ENCODE assay signal across 8 mouse cellular contexts in genomic region chr3:101601003-101601525, GRCm38 (mm10). TPM values are rescaled to one million over a fixed set of nuclear protein-coding genes. Genes with fewer than 3 reads are reported as not detected.
DNase-seq lines count a peak whose midpoint lies in the region; ATAC-seq and TF ChIP-seq lines count a peak whose summit lies in the region.

No protein-coding gene starts in this region.

- H3K27me3 ChIP-seq in lung, embryonic 14.5 days (ENCODE audit: insufficient read depth, low read length) = no peaks in the 10 kb centered on the region
- peaks cover 6% of the 10 kb centered on the region; the same call in 1 of the 2 replicates for H3K27me3 ChIP-seq in forebrain, embryonic 13.5 days
- peaks cover 5% of the 10 kb centered on the region; the same call in 1 of the 2 replicates for H3K27me3 ChIP-seq in limb, embryonic 14.5 days (ENCODE audit: control insufficient read depth, insufficient read depth, low read length)
- no peaks in the 10 kb centered on the region for H3K27me3 ChIP-seq in stomach, embryonic 15.5 days (replicated peaks)

- H3K36me3 ChIP-seq in lung, embryonic 14.5 days (ENCODE audit: insufficient read depth) = 0 out of 2 replicates have a peak, but pooled peaks cover 2% of the 10 kb centered on the region
- H3K36me3 ChIP-seq in forebrain, embryonic 13.5 days (ENCODE audit: poor library complexity, severe bottlenecking) = no peaks in the 10 kb centered on the region
- H3K36me3 ChIP-seq in limb, embryonic 14.5 days (ENCODE audit: control insufficient read depth, insufficient read depth, low read length) = no peaks in the 10 kb centered on the region; the same call in 1 of the 2 replicates
- H3K36me3 ChIP-seq in stomach, embryonic 15.5 days = no peaks in the 10 kb centered on the region

- H3K4me2 ChIP-seq in lung, embryonic 14.5 days = peak overlapping the region; percentile 87; the same call in 1 of the 2 replicates
- H3K4me2 ChIP-seq in forebrain, embryonic 13.5 days = peak overlapping the region; percentile 46
- H3K4me2 ChIP-seq in limb, embryonic 14.5 days (replicated peaks; ENCODE audit: low read depth, low read length, severe bottlenecking) = peak overlapping the region; percentile 13
- peak overlapping the region; percentile 74 for H3K4me2 ChIP-seq in stomach, embryonic 15.5 days

- H3K9ac ChIP-seq in lung, embryonic 14.5 days = peak overlapping the region; percentile 35; the same call in 1 of the 2 replicates
- H3K9ac ChIP-seq in forebrain, embryonic 13.5 days = peak overlapping the region; percentile 18; the same call in 1 of the 2 replicates
- no peak overlapping the region; the same call in 1 of the 2 replicates for H3K9ac ChIP-seq in limb, embryonic 14.5 days (ENCODE audit: low read depth, low read length, severe bottlenecking)
- H3K9ac ChIP-seq in stomach, embryonic 15.5 days = 0 out of 2 replicates have a peak overlapping the region, but pooled peaks have one; percentile 5

- peak overlapping the region; percentile 2; the same call in 1 of the 2 replicates for H3K4me3 ChIP-seq in lung, embryonic 14.5 days (ENCODE audit: low read depth, low read length)
- H3K4me3 ChIP-seq in lung, adult 2 months (replicated peaks; ENCODE audit: extremely low read depth, low read depth, low read length) = no peak overlapping the region
- no peak overlapping the region for H3K4me3 ChIP-seq in forebrain, embryonic 13.5 days
- H3K4me3 ChIP-seq in limb, embryonic 14.5 days (replicated peaks; ENCODE audit: low read length) = no peak overlapping the region
- H3K4me3 ChIP-seq in stomach, embryonic 15.5 days (replicated peaks) = no peak overlapping the region

- ATAC-seq in lung, embryonic 14.5 days (ENCODE audit: insufficient read depth) = no peak
- no peak for ATAC-seq in forebrain, embryonic 13.5 days
- ATAC-seq in limb, embryonic 14.5 days (ENCODE audit: low FRiP score, low read depth) = no peak
- no peak for ATAC-seq in stomach, embryonic 15.5 days (ENCODE audit: insufficient read depth, low FRiP score, low read depth)

- peaks cover 57% of the 10 kb centered on the region for H3K4me1 ChIP-seq in lung, embryonic 14.5 days (ENCODE audit: insufficient read depth)
- peaks cover 40% of the 10 kb centered on the region for H3K4me1 ChIP-seq in lung, adult 2 months (ENCODE audit: control insufficient read depth, insufficient read depth, low read length)
- H3K4me1 ChIP-seq in forebrain, embryonic 13.5 days = peaks cover 84% of the 10 kb centered on the region
- H3K4me1 ChIP-seq in limb, embryonic 14.5 days (ENCODE audit: control insufficient read depth, insufficient read depth, low read length) = peaks cover 77% of the 10 kb centered on the region
- peaks cover 52% of the 10 kb centered on the region for H3K4me1 ChIP-seq in stomach, embryonic 15.5 days

- H3K27ac ChIP-seq in lung, embryonic 14.5 days (ENCODE audit: low read depth) = peak overlapping the region; percentile 50; the same call in 1 of the 2 replicates
- H3K27ac ChIP-seq in forebrain, embryonic 13.5 days = peak overlapping the region; percentile 12; the same call in 1 of the 2 replicates
- H3K27ac ChIP-seq in limb, embryonic 14.5 days (replicated peaks; ENCODE audit: low read depth, low read length) = 0 out of 2 replicates have a peak overlapping the region, but pooled peaks have one; percentile 1
- peak overlapping the region; percentile 71 for H3K27ac ChIP-seq in stomach, embryonic 15.5 days

- no peak for TF ChIP-seq POLR2A in lung, adult 2 months (IDR thresholded peaks at IDR 0.05; ENCODE audit: borderline replicate concordance, extremely low read depth, low read depth, low read length)
- TF ChIP-seq POLR2A in limb, embryonic 14.5 days (IDR thresholded peaks at IDR 0.05; ENCODE audit: borderline replicate concordance, extremely low read depth, insufficient read depth, insufficient read length) = no peak

- H3K9me3 ChIP-seq in lung, embryonic 14.5 days (ENCODE audit: low read depth, low read length) = no peaks in the 10 kb centered on the region
- no peaks in the 10 kb centered on the region for H3K9me3 ChIP-seq in forebrain, embryonic 13.5 days (replicated peaks)
- no peaks in the 10 kb centered on the region for H3K9me3 ChIP-seq in limb, embryonic 14.5 days (ENCODE audit: control insufficient read depth, low read length)
- no peaks in the 10 kb centered on the region for H3K9me3 ChIP-seq in stomach, embryonic 15.5 days

- 42% methylated on average over 8 of the region's 8 CpGs for WGBS in lung, embryonic 14.5 days
- WGBS in lung, adult 2 months = 38% methylated on average over 8 of the region's 8 CpGs
- 50% methylated on average over 8 of the region's 8 CpGs for WGBS in forebrain, embryonic 13.5 days
- WGBS in limb, embryonic 14.5 days = 46% methylated on average over 8 of the region's 8 CpGs
- 48% methylated on average over 8 of the region's 8 CpGs for WGBS in stomach, embryonic 15.5 days

- TF ChIP-seq CTCF in lung, embryonic 14.5 days (IDR thresholded peaks at IDR 0.05; ENCODE audit: low read depth) = no peak
- no peak for TF ChIP-seq CTCF in lung, adult 2 months (IDR thresholded peaks at IDR 0.05; ENCODE audit: insufficient read depth, low read length)

- peak; percentile 26 for DNase-seq in lung, embryonic 14.5 days
- no peak for DNase-seq in lung, adult 2 months
- no peak for DNase-seq in limb, embryonic 14.5 days (ENCODE audit: low spot score)
- no peak for DNase-seq in retina, embryonic 14.5 days (ENCODE audit: low spot score)
- no peak for DNase-seq in yolk sac, embryonic 10.5 days (ENCODE audit: low spot score)
- no peak for DNase-seq in frontal cortex, postnatal 25 days (ENCODE audit: low spot score in 2 of 2)

RNA-seq across cellular contexts. Expression of gene Atp1a1, which starts 3.4 kb away (rescaled TPM):
- polyA plus RNA-seq in lung, embryonic 14.5 days (2014; fragmentation: Nextera tagmentation; extraction: Ambion mirVana) = 150 and 155 TPM in 2 replicates
- 267 and 269 TPM in 2 replicates for polyA plus RNA-seq in lung, adult 2 months (2012; rRNA removed)
- 32.5 and 34.0 TPM in 2 replicates for polyA plus RNA-seq in forebrain, embryonic 13.5 days (2015; fragmentation: Nextera tagmentation; extraction: Ambion mirVana)
- polyA plus RNA-seq in limb, embryonic 14.5 days (2012; rRNA removed) = 157 and 167 TPM in 2 replicates
- 128 and 129 TPM in 2 replicates for polyA plus RNA-seq in limb, embryonic 14.5 days (2014; fragmentation: Nextera tagmentation; extraction: Ambion mirVana)
- 142 and 173 TPM in 2 replicates for polyA plus RNA-seq in stomach, embryonic 15.5 days (2015; fragmentation: Nextera tagmentation; extraction: Ambion mirVana)

Comparison
In these comparisons a context has a peak if more than half of its experiments do, and no peak if none do; other contexts are left out.
1. H3K27ac ChIP-seq: peak in every context shown above with its lines; median percentile 71 in stomach, embryonic 15.5 days; 50 in lung, embryonic 14.5 days; 12 in forebrain, embryonic 13.5 days; 1 in limb, embryonic 14.5 days.
2. H3K4me2 ChIP-seq: peak in every context shown above with its lines; median percentile 87 in lung, embryonic 14.5 days; 74 in stomach, embryonic 15.5 days; 46 in forebrain, embryonic 13.5 days; 13 in limb, embryonic 14.5 days.